Mouse (Mus musculus) forebrain, embryonic 15.5 days (tissue): ENCODE data around the gene Cggbp1. TPM values are rescaled to one million over a fixed set of nuclear protein-coding genes. Genes with fewer than 3 reads are reported as not detected.
A peak's percentile ranks its signal among the peaks of the same experiment; 100 is the strongest.

Experiments used
- ATAC-seq: fragments of 200-750 bp; cut with Nextera tagmentation; replicated peaks from 2 replicates; pipeline ENCODE4 v1.8.0; 2017; ENCODE audit warnings: mild to moderate bottlenecking, moderate TSS enrichment, moderate library complexity
- H3K27ac ChIP-seq: fragments of 300-500 bp; sonication (generic); replicated peaks from 2 replicates; pipeline ENCODE4 v1.5.1; 2015; ENCODE audit warnings: mild to moderate bottlenecking, inconsistent platforms
- H3K27me3 ChIP-seq: fragments of 300-500 bp; sonication (generic); 2 replicates; pipeline ENCODE4 v1.6.1; 2015; ENCODE audit warnings: inconsistent platforms
- H3K36me3 ChIP-seq: fragments of 300-500 bp; sonication (generic); 2 replicates; pipeline ENCODE4 v1.6.1; 2015; ENCODE audit warnings: mild to moderate bottlenecking, inconsistent platforms
- H3K4me1 ChIP-seq: fragments of 300-500 bp; sonication (generic); 2 replicates; pipeline ENCODE4 v1.6.1; 2015; ENCODE audit warnings: inconsistent platforms
- H3K4me2 ChIP-seq: fragments of 300-500 bp; sonication (generic); replicated peaks from 2 replicates; pipeline ENCODE4 v1.6.1; 2015; ENCODE audit warnings: mild to moderate bottlenecking, inconsistent platforms
- H3K4me3 ChIP-seq: fragments of 300-500 bp; sonication (generic); 2 replicates; pipeline ENCODE4 v1.5.1; 2015; ENCODE audit warnings: mild to moderate bottlenecking, inconsistent platforms
- H3K9ac ChIP-seq: fragments of 300-500 bp; sonication (generic); replicated peaks from 2 replicates; pipeline ENCODE4 v1.6.1; 2015; ENCODE audit warnings: mild to moderate bottlenecking, inconsistent platforms
- H3K9me3 ChIP-seq: fragments of 300-500 bp; sonication (generic); 2 replicates; pipeline ENCODE4 v1.6.1; 2016; ENCODE audit warnings: inconsistent platforms
- WGBS: fragments of 180-500 bp; shearing (Covaris S2); methylation state at CpG from one replicate; pipeline ENCODE4 v1.1.7; 2015; ENCODE audit warnings: mixed read lengths; 5-methylcytosine and 5-hydroxymethylcytosine counted together
- polyA plus RNA-seq: library from polyadenylated mRNA; unstranded; fragments of >200 nt; fragmentation: Nextera tagmentation; extraction: Ambion mirVana; gene quantifications from 2 replicates; pipeline ENCODE4 v1.2.1, GENCODE M21; 2015

Cggbp1 gene
- 78.9 and 84.0 TPM in 2 replicates for polyA plus RNA-seq

GRCm38 (mm10) chr16:64851563-64852362, at the start of gene Cggbp1, which contains the start of gene Zfp654:
Cggbp1 (plus strand) TSS chr16:64851996.
Zfp654 (minus strand) TSS chr16:64851652.
- peak; percentile 100 for ATAC-seq
- under 1% methylated on average over 74 of the region's 85 CpGs for WGBS
- H3K27me3 ChIP-seq, result no peaks in the 10 kb centered on the region
- H3K4me1 ChIP-seq, result peaks cover 33% of the 10 kb centered on the region
- H3K4me2 ChIP-seq, result peak within 1 kb of the TSS; percentile 76
- peak within 1 kb of the TSS; percentile 97 for H3K27ac ChIP-seq
- peak within 1 kb of the TSS; percentile 78 for H3K4me3 ChIP-seq
- H3K36me3 ChIP-seq, result peaks cover 15% of the 10 kb centered on the region
- no peaks in the 10 kb centered on the region for H3K9me3 ChIP-seq
- peak within 1 kb of the TSS; percentile 80 for H3K9ac ChIP-seq

- ATAC-seq, result no peak
- Histone ChIP-seq H3K27me3 (no peaks in the 10 kb centered on the region), H3K27ac (no peak overlapping the region), H3K4me2 (no peak overlapping the region), H3K9ac (no peak overlapping the region), H3K4me1 (no peaks in the 10 kb centered on the region), H3K4me3 (no peak overlapping the region), H3K36me3 (peaks cover 3% of the 10 kb centered on the region; the same call in 1 of the 2 replicates), H3K9me3 (no peaks in the 10 kb centered on the region)
- 92% methylated on average over 3 of the region's 3 CpGs for WGBS
These were observed 48.8 kb upstream of the Cggbp1 start for GRCm38 (mm10) chr16:64803041-64803440.

- H3K4me1 ChIP-seq, result 0 out of 2 replicates have a peak, but pooled peaks cover 5% of the 10 kb centered on the region
- H3K9ac ChIP-seq, result no peak overlapping the region
- WGBS, result 98% methylated on average over 3 of the region's 3 CpGs
- H3K27me3 ChIP-seq, result no peaks in the 10 kb centered on the region
- peaks cover 7% of the 10 kb centered on the region for H3K36me3 ChIP-seq
- H3K4me2 ChIP-seq, result no peak overlapping the region
- H3K4me3 ChIP-seq, result no peak overlapping the region
- no peaks in the 10 kb centered on the region for H3K9me3 ChIP-seq
- no peak overlapping the region for H3K27ac ChIP-seq
- ATAC-seq, result no peak
These were observed 34.6 kb upstream of the Cggbp1 start for GRCm38 (mm10) chr16:64817094-64817765.

DNA sequence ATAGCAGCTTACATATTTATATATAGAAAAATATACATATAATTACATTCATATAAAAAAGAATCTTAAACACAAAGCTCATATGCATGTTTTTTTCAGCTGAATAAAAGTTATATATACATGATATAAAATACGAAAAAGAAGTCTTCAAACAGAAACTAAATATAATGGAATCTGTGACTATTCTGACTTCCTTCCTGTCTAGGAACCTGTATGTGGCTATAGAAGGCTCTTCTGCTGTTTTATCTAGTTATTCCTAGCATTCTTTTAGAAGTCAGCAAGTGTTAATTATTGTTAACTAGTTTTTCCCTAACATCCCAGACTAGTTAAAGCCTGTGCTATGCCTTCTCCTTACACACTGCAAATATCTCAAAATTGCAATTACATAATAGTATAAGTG, 27.9 kb upstream of the Cggbp1 start:
- no peak overlapping the region for H3K9ac ChIP-seq
- no peak overlapping the region for H3K4me3 ChIP-seq
- 93% methylated on average over 1 of the region's 1 CpGs for WGBS
- H3K9me3 ChIP-seq, result no peaks in the 10 kb centered on the region
- H3K4me2 ChIP-seq, result no peak overlapping the region
- H3K36me3 ChIP-seq, result no peaks in the 10 kb centered on the region; the same call in 1 of the 2 replicates
- H3K4me1 ChIP-seq, result 0 out of 2 replicates have a peak, but pooled peaks cover 3% of the 10 kb centered on the region
- ATAC-seq, result no peak
- H3K27ac ChIP-seq, result no peak overlapping the region
- no peaks in the 10 kb centered on the region for H3K27me3 ChIP-seq

- no peak for ATAC-seq
- no peaks in the 10 kb centered on the region for H3K9me3 ChIP-seq
- no peaks in the 10 kb centered on the region for H3K27me3 ChIP-seq
- no peaks in the 10 kb centered on the region for H3K4me1 ChIP-seq
- no peak overlapping the region for H3K9ac ChIP-seq
- no peaks in the 10 kb centered on the region; the same call in 1 of the 2 replicates for H3K36me3 ChIP-seq
- no peak overlapping the region for H3K4me3 ChIP-seq
- H3K27ac ChIP-seq, result no peak overlapping the region
- no peak overlapping the region for H3K4me2 ChIP-seq
- 78% methylated on average over 1 of the region's 1 CpGs for WGBS
These were observed 27.3 kb upstream of the Cggbp1 start for GRCm38 (mm10) chr16:64824474-64824873.

GRCm38 (mm10) chr16:64830291-64830690, 21.5 kb upstream of the Cggbp1 start:
- Histone ChIP-seq H3K4me3 (no peak overlapping the region), H3K27me3 (no peaks in the 10 kb centered on the region), H3K4me2 (no peak overlapping the region), H3K9ac (no peak overlapping the region), H3K27ac (no peak overlapping the region), H3K36me3 (no peaks in the 10 kb centered on the region; the same call in 1 of the 2 replicates), H3K4me1 (no peaks in the 10 kb centered on the region), H3K9me3 (no peaks in the 10 kb centered on the region)
- ATAC-seq, result no peak
- 97% methylated on average over 15 of the region's 15 CpGs for WGBS

GRCm38 (mm10) chr16:64835996-64836545, 15.7 kb upstream of the Cggbp1 start:
- no peaks in the 10 kb centered on the region for H3K9me3 ChIP-seq
- no peak overlapping the region for H3K4me2 ChIP-seq
- no peak overlapping the region for H3K27ac ChIP-seq
- H3K4me1 ChIP-seq, result no peaks in the 10 kb centered on the region
- ATAC-seq, result no peak
- H3K27me3 ChIP-seq, result no peaks in the 10 kb centered on the region
- no peak overlapping the region for H3K4me3 ChIP-seq
- WGBS, result 93% methylated on average over 1 of the region's 1 CpGs
- no peak overlapping the region for H3K9ac ChIP-seq
- H3K36me3 ChIP-seq, result no peaks in the 10 kb centered on the region

- H3K4me1 ChIP-seq, result no peaks in the 10 kb centered on the region
- no peaks in the 10 kb centered on the region for H3K9me3 ChIP-seq
- H3K27me3 ChIP-seq, result no peaks in the 10 kb centered on the region
- H3K27ac ChIP-seq, result no peak overlapping the region
- no peak for ATAC-seq
- H3K4me2 ChIP-seq, result no peak overlapping the region
- no peak overlapping the region for H3K4me3 ChIP-seq
- no peak overlapping the region for H3K9ac ChIP-seq
- WGBS, result 92% methylated on average over 2 of the region's 2 CpGs
- H3K36me3 ChIP-seq, result no peaks in the 10 kb centered on the region
These were observed 15.1 kb upstream of the Cggbp1 start for GRCm38 (mm10) chr16:64836709-64837108.

GRCm38 (mm10) chr16:64841481-64842373, 10.1 kb upstream of the Cggbp1 start:
- Histone ChIP-seq H3K4me3 (no peak overlapping the region), H3K4me2 (no peak overlapping the region), H3K36me3 (no peaks in the 10 kb centered on the region), H3K9ac (no peak overlapping the region), H3K4me1 (no peaks in the 10 kb centered on the region), H3K27me3 (no peaks in the 10 kb centered on the region), H3K9me3 (no peaks in the 10 kb centered on the region), H3K27ac (no peak overlapping the region)
- 92% methylated on average over 5 of the region's 5 CpGs for WGBS
- no peak for ATAC-seq

GRCm38 (mm10) chr16:64842374-64842729, 9.4 kb upstream of the Cggbp1 start:
- H3K4me2 ChIP-seq, result no peak overlapping the region
- H3K4me1 ChIP-seq, result no peaks in the 10 kb centered on the region
- no peak overlapping the region for H3K4me3 ChIP-seq
- no peaks in the 10 kb centered on the region for H3K9me3 ChIP-seq
- H3K27me3 ChIP-seq, result no peaks in the 10 kb centered on the region
- H3K9ac ChIP-seq, result no peak overlapping the region
- H3K36me3 ChIP-seq, result no peaks in the 10 kb centered on the region
- no peak overlapping the region for H3K27ac ChIP-seq
- 95% methylated on average over 3 of the region's 3 CpGs for WGBS
- no peak for ATAC-seq

- no peak for ATAC-seq
- Histone ChIP-seq H3K36me3 (no peaks in the 10 kb centered on the region), H3K27me3 (no peaks in the 10 kb centered on the region), H3K4me2 (no peak overlapping the region), H3K4me3 (no peak overlapping the region), H3K4me1 (peaks cover 13% of the 10 kb centered on the region), H3K9me3 (no peaks in the 10 kb centered on the region), H3K27ac (no peak overlapping the region), H3K9ac (no peak overlapping the region)
- 88% methylated on average over 8 of the region's 8 CpGs for WGBS
These were observed 5.8 kb upstream of the Cggbp1 start for GRCm38 (mm10) chr16:64845947-64846346.
